Mouse (Mus musculus) olfactory bulb, adult 2 months (tissue): ENCODE measurements around the gene Tnfaip8l2. TPM values are rescaled to one million over a fixed set of nuclear protein-coding genes. Genes with fewer than 3 reads are reported as not detected.
"Not testable (repeated sequence)": the region's sequence is repeated elsewhere in the genome, so short reads cannot be mapped to it uniquely, and the experiment has no call there.

Experiments
- H3K27ac ChIP-seq: fragments of 200-500 bp; 2 replicates; pipeline ENCODE4 v1.5.1; 2012; ENCODE audit warnings: low read depth, low read length; ENCODE audit not compliant: insufficient read depth
- H3K4me1 ChIP-seq: fragments of 200-500 bp; 2 replicates; pipeline ENCODE4 v1.6.1; 2012; ENCODE audit warnings: low read length; ENCODE audit not compliant: control insufficient read depth, insufficient read depth
- H3K4me3 ChIP-seq: fragments of 200-500 bp; 2 replicates; pipeline ENCODE4 v1.5.1; 2012; ENCODE audit warnings: mild to moderate bottlenecking, low read depth, low read length, moderate library complexity; ENCODE audit not compliant: insufficient read depth
- CTCF ChIP-seq: fragments of 200-500 bp; IDR thresholded peaks from 2 replicates; pipeline ENCODE4 v1.5.1; 2012; ENCODE audit warnings: low read depth, mild to moderate bottlenecking, low read length, moderate library complexity; ENCODE audit not compliant: insufficient read depth
- POLR2A ChIP-seq: fragments of 200-500 bp; IDR thresholded peaks from 2 replicates; pipeline ENCODE4 v1.6.1; 2012; ENCODE audit warnings: mild to moderate bottlenecking, low read depth, low read length, moderate library complexity; ENCODE audit not compliant: insufficient read depth
- WGBS: fragments of 180-500 bp; shearing (Covaris S2); methylation state at CpG from one replicate; pipeline ENCODE4 v1.1.7; 2018; 5-methylcytosine and 5-hydroxymethylcytosine counted together
- polyA plus RNA-seq: library from polyadenylated mRNA; stranded (reverse); fragments of >200 nt; gene quantifications from 2 replicates; pipeline ENCODE4 v1.2.4, GENCODE M21; 2012; ENCODE audit warnings: low replicate concordance; ENCODE audit not compliant: missing spikeins, insufficient read depth, insufficient read length

Gene Tnfaip8l2
- polyA plus RNA-seq, 1 experiment, result not detected

DNA sequence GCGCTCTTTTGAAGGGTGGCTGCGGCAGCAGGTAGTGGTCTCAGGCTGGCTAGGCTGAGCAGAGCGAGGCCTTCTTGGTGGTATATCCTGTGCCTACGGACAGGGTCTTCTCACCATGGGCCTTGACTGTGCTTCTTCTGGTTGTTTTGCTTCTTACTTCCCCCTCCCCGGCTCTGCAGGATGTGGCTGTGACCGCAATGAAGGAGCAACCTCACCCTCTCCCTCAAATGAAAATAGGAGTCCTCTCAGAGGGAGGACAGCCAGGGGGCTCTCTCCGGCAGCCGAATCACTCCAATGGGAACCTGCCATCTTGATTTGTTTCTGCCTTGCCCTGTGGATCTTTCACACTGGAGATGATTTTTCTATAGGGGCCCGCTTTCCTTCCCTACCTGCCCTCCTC is 686 bp downstream of the Tnfaip8l2 start:
- no peak overlapping the region for H3K27ac ChIP-seq
- TF ChIP-seq CTCF (no peak), POLR2A (no peak)
- H3K4me1 ChIP-seq, result no peaks in the 10 kb centered on the region
- no peak overlapping the region for H3K4me3 ChIP-seq
- 92% methylated on average over 9 of the region's 9 CpGs for WGBS

DNA sequence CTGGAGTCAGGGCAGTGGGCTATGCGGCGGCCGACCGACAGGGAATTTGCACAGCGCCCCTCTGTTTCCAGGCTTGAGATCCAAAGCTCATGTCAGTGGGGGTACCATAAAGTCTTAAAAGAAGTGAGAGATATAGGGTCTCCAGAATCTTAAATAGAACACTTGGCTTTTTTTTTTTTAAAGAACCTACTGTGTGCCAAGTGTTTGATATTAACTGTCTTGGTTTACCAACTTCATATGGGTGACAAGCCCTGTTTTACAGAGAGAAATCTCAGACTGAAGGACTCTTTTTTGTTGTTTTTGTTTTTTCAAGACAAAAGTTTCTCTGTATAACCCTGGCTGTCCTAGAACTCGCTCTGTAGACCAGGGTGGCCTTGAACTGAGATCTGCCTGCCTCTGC is 1.4 kb downstream of the Tnfaip8l2 start:
- no peaks in the 10 kb centered on the region for H3K4me1 ChIP-seq
- H3K27ac ChIP-seq, result no peak overlapping the region
- no peak overlapping the region for H3K4me3 ChIP-seq
- WGBS, result 91% methylated on average over 6 of the region's 6 CpGs
- TF ChIP-seq POLR2A (no peak), CTCF (no peak)

DNA sequence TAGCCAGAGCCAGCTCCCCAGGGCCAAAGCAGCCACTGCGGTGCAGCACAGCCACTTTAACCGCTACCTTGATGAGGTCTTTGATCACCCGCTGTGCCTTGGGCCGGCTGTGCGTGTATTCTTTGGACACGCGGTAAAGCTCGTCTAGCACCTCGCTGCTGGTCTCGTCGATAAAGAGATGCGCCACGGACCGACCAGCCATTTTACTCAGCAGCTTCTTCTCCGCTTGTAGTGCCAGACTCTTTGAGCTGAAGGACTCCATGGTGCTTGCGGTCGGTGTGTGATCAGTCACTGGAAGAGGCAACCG is 1.9 kb downstream of the Tnfaip8l2 start:
- 68% methylated on average over 18 of the region's 18 CpGs for WGBS
- Histone ChIP-seq H3K4me1 (no peaks in the 10 kb centered on the region), H3K4me3 (no peak overlapping the region), H3K27ac (no peak overlapping the region)
- TF ChIP-seq POLR2A (no peak), CTCF (no peak)

DNA sequence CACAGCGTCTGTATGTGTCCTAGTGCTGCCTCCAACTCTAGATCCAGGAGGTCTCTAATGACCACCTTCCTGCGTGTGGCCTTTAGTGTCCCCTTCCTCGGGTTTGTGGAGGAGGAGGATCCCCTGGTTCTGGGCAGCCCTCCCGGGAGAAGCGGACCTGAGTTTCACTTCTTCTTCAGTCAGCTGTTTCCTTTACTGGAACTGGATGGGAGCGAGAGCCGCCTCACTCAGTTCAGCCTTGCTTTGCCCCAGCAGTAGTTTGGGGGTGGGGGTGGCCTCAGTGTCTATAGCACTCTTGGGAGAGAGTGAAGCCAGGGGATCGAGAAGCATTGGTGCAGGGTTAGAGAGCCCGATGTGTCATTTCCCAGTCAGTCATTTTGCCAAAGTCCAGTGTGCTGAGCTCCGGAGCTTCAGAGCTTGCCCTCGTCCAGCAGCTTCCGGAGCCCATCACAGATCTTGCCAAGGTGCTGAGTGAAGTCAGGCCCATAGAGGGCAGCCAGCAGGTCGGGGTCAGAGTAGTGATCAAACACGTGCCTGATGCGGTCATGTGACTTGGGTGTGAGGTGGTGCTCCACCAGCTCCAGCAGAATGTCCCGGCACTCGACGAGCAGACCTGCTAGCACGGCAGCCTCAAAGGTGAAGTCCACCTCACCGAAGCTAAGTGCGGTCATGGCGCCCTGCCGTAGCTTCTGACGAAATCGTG is 2.4 kb downstream of the Tnfaip8l2 start:
- no peaks in the 10 kb centered on the region for H3K4me1 ChIP-seq
- no peak for TF ChIP-seq POLR2A
- TF ChIP-seq CTCF, result no peak
- WGBS, result 80% methylated on average over 25 of the region's 25 CpGs
- H3K4me3 ChIP-seq, result no peak overlapping the region
- no peak overlapping the region for H3K27ac ChIP-seq

DNA sequence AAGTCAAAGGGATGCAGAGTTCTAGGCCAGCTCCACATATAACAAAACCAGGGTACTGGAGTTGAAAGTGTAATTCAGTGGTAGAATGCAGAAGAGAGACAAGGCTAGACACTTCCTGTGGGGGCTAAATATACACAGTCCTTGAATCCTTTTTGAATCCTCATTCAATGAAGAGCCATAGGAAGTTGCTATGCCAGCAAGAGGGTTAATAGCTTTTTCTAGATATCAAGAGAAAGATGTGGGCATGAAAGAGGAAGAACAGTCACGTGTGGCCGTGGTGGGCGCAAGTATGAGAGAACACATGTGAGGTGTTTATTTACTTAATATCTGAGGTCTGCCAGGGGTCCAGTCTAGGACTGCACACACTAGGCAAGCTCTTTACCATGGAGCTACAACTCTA is 5.8 kb downstream of the Tnfaip8l2 start:
- WGBS, result 91% methylated on average over 3 of the region's 3 CpGs
- TF ChIP-seq POLR2A (no peak), CTCF (no peak)

DNA sequence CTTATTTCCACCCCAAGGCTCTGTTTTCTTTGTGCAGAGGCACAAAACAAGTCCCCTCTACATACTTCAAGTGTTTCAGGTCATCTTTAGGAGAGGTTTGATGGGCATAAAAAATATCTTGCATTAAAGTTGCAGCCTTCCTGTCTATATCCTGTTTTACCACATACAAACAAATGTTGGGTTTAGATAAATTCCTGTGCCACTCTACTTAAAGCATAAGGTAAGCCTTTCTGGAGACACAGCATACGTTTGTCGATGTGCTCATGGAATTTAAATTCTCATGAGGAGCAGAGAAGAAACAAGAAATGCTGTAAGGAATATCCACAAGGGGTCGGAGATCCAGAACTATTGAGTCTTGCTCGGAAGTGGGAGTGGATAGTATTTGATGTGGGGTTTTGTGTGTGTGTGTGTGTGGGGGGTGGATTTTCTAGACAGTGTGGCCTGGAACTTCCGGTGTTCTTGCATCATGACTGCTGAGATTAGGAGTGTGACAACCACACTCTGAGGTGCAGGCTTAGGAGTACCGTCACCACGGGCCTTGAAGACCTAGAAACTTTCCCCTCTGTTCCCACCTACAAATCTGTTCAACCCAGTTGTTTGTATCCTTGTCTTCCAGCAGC is 6.6 kb downstream of the Tnfaip8l2 start:
- no peak overlapping the region for H3K27ac ChIP-seq
- peaks cover 3% of the 10 kb centered on the region for H3K4me1 ChIP-seq
- H3K4me3 ChIP-seq, result no peak overlapping the region
- no peak for TF ChIP-seq CTCF
- no peak for TF ChIP-seq POLR2A
- 48% methylated on average over 7 of the region's 7 CpGs for WGBS

More for the DNA sequence above, 5.8 kb downstream of the Tnfaip8l2 start:
- H3K27ac ChIP-seq, result no peak overlapping the region
- H3K4me1 ChIP-seq, result peaks cover 3% of the 10 kb centered on the region
- H3K4me3 ChIP-seq, result no peak overlapping the region

DNA sequence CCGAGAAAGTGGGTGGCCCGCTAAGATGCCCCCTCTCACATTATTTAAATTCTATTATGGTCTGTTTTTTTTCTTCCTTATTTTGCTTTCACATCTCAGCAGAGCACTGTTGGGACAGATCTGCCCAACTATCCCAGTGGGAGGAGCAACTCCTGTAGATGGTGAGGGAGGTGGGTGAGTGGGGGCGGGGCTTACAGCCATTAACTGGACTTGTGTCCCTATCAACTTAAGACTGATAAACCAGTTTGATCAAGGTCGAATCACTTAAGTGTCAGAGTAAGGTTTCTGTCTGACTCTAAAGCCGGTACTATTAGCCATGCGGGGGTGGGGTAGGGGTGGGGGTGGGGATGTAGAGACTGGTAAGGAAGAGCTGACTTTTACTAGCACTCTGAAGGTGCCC is 7.1 kb downstream of the Tnfaip8l2 start:
- peak overlapping the region; percentile 24 for H3K4me3 ChIP-seq
- peaks cover 3% of the 10 kb centered on the region for H3K4me1 ChIP-seq
- no peak for TF ChIP-seq POLR2A
- no peak for TF ChIP-seq CTCF
- H3K27ac ChIP-seq, result no peak overlapping the region
- WGBS, result 19% methylated on average over 6 of the region's 6 CpGs

DNA sequence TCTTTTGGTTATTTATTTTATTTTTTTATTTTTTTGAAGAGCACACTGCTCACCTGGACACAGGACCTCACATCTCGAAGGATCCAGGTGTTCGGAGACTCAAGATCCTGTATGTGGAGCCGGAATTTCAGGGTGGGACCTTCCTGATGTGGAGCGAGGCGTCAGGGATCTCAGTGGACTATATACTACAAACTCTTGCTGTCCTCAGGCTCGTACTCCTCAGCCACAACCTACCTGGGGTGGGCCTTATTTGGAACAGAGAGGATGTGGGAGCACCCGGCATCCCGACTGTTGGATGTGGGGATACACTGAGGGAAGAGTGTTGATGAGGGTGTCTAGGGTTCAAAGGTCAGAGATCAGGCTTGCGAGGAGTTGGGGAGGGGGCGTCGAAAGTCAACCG is 8.0 kb downstream of the Tnfaip8l2 start:
- not testable (repeated sequence) for H3K27ac ChIP-seq, H3K4me1 ChIP-seq, H3K4me3 ChIP-seq
- no CpG with 5 or more reads among the region's 12 CpGs for WGBS

DNA sequence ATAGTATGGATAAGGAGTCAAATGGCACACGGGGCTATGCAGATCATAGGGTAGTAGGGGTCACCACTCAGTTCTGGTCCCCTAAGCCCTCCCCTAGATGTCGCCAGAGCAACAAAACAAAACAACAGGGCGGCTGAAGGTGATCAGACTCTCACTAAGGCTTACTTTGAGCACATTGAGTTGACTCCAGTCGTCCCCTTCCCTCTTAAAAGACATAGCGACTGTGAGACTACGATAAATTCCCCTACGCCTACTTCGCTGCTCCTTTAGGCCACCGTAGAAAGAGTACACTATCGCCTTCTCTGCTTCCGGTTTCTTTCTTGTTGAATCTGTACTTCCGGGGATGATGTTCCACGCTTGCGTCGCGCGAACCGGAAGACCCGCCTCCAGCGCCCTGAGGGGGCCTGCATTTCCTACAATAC is 8.5 kb downstream of the Tnfaip8l2 start, which contains the start of the genes Scnm1 and Lysmd1:
Gene Scnm1 (minus strand): TSS at position 332 of the 422 bp plus-strand sequence.
Gene Lysmd1 (plus strand): TSS at position 409 of the 422 bp plus-strand sequence.
- under 1% methylated on average over 20 of the region's 20 CpGs for WGBS

More for the DNA sequence above, 8.5 kb downstream of the Tnfaip8l2 start, which contains the start of the genes Scnm1 and Lysmd1:
- Histone ChIP-seq H3K4me3 (peak within 1 kb of the TSS; percentile 57), H3K27ac (peak within 1 kb of the TSS; percentile 63), H3K4me1 (peaks cover 3% of the 10 kb centered on the region)
- no peak for TF ChIP-seq CTCF
- TF ChIP-seq POLR2A, result no peak
